26 mouse cellular contexts compared by ENCODE assay signal in the genomic region with DNA sequence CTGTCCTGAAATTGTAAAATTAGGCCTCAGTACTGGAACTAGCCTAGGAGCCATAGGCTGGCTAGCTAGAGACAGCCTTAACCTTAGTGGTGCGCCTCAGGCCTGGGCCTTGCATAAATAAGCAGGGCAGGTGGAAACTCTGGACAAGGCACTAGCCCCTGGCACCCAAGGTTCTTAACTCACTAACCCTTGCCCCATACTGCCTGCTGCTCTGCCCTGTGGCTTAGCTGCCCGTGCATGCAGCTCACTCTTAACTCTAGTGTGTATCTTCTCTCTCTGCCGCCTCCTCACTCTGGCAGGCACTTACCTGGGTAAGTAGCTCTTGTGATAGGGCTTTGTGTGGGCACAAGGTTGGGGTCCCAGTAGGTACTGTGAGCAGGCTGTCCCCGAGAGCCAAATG. TPM values are rescaled to one million over a fixed set of nuclear protein-coding genes. Genes with fewer than 3 reads are reported as not detected.
DNase-seq lines count a peak whose midpoint lies in the region; ATAC-seq and TF ChIP-seq lines count a peak whose summit lies in the region.
"Had no signal": no experiment of that assay in that cellular context is flagged by ENCODE, and none has a peak within 500 bp of the region (broad histone marks: within the 10 kb centered on the region; RNA-seq: fewer than 3 reads in every experiment).

No protein-coding gene starts in this region.

- no peaks in the 10 kb centered on the region for H3K27me3 ChIP-seq in heart, embryonic 10.5 days (ENCODE audit: insufficient read depth, poor library complexity, severe bottlenecking)
- no peaks in the 10 kb centered on the region for H3K27me3 ChIP-seq in heart, embryonic 14.5 days (ENCODE audit: control insufficient read depth, insufficient read depth, low read length)
- H3K27me3 ChIP-seq in heart, postnatal 0 days (ENCODE audit: control insufficient read depth, insufficient read depth, low read length), result no peaks in the 10 kb centered on the region
- H3K27me3 ChIP-seq in stomach, embryonic 16.5 days (ENCODE audit: control insufficient read depth, insufficient read depth, low read length), result no peaks in the 10 kb centered on the region
- no peaks in the 10 kb centered on the region for H3K27me3 ChIP-seq in stomach, postnatal 0 days (ENCODE audit: control insufficient read depth, insufficient read depth, low read length)
- H3K27me3 ChIP-seq: embryonic facial prominence, embryonic 15.5 days; hindbrain, embryonic 12.5 days; hindbrain, embryonic 15.5 days had no signal

- no peak for DNase-seq in heart, embryonic 10.5 days (ENCODE audit: low spot score)
- DNase-seq in heart, adult 8-10 months (ENCODE audit: low spot score), result no peak
- DNase-seq in heart, postnatal 25 days (ENCODE audit: low spot score), result no peak
- no peak for DNase-seq in heart, postnatal 0 days (ENCODE audit: low spot score)
- DNase-seq in heart, postnatal 10 days, result no peak
- DNase-seq in stomach, postnatal 0 days (ENCODE audit: low spot score), result no peak
- DNase-seq: adrenal gland, adult 2 months; adrenal gland, postnatal 14 days; cerebellum, adult 11 months; cerebellum, adult 2 months; cerebellum, adult 9-11 months; cerebellum, postnatal 25 days; forebrain, postnatal 0 days; gastrocnemius, adult 2 months; gastrocnemius, postnatal 14 days; kidney, adult 2 months had no signal

- peaks cover 85% of the 10 kb centered on the region for H3K36me3 ChIP-seq in heart, embryonic 10.5 days
- peaks cover 82% of the 10 kb centered on the region for H3K36me3 ChIP-seq in heart, embryonic 14.5 days (ENCODE audit: control insufficient read depth, insufficient read depth, low read length)
- peaks cover 66% of the 10 kb centered on the region for H3K36me3 ChIP-seq in heart, postnatal 0 days (replicated peaks; ENCODE audit: control insufficient read depth, insufficient read depth, low read length)
- H3K36me3 ChIP-seq in stomach, embryonic 16.5 days (ENCODE audit: control insufficient read depth, insufficient read depth, low read length), result peaks cover 48% of the 10 kb centered on the region
- H3K36me3 ChIP-seq in stomach, postnatal 0 days (ENCODE audit: control insufficient read depth, insufficient read depth, low read length), result peaks cover 45% of the 10 kb centered on the region

- peak overlapping the region; percentile 85; the same call in 1 of the 2 replicates for H3K27ac ChIP-seq in heart, embryonic 10.5 days
- H3K27ac ChIP-seq in heart, embryonic 14.5 days (replicated peaks in 1 of 2; ENCODE audit: control insufficient read depth in 1 of 2, insufficient read depth in 1 of 2, low read depth in 2 of 2, low read length in 2 of 2), result peak overlapping the region in 1 of 2 experiments; percentile 97; a peak in 2 of 4 replicates
- H3K27ac ChIP-seq in heart, postnatal 0 days (ENCODE audit: low read depth), result 0 out of 2 replicates have a peak overlapping the region, but pooled peaks have one; percentile 12
- H3K27ac ChIP-seq in stomach, embryonic 16.5 days (ENCODE audit: low read length), result 0 out of 2 replicates have a peak overlapping the region, but pooled peaks have one; percentile 2
- H3K27ac ChIP-seq in stomach, postnatal 0 days (replicated peaks), result no peak overlapping the region
- H3K27ac ChIP-seq: embryonic facial prominence, embryonic 12.5 days; embryonic facial prominence, embryonic 15.5 days; hindbrain, embryonic 12.5 days; hindbrain, embryonic 15.5 days had no signal

- H3K9me3 ChIP-seq in heart, embryonic 10.5 days, result no peaks in the 10 kb centered on the region
- H3K9me3 ChIP-seq in heart, embryonic 14.5 days (ENCODE audit: control insufficient read depth, low read length), result no peaks in the 10 kb centered on the region
- H3K9me3 ChIP-seq in heart, postnatal 0 days (replicated peaks; ENCODE audit: control insufficient read depth, low read length), result no peaks in the 10 kb centered on the region
- no peaks in the 10 kb centered on the region for H3K9me3 ChIP-seq in stomach, embryonic 16.5 days (replicated peaks; ENCODE audit: control insufficient read depth, low read length)
- H3K9me3 ChIP-seq in stomach, postnatal 0 days (ENCODE audit: control insufficient read depth, low read length), result no peaks in the 10 kb centered on the region
- H3K9me3 ChIP-seq: embryonic facial prominence, embryonic 12.5 days; embryonic facial prominence, embryonic 15.5 days; hindbrain, embryonic 12.5 days; hindbrain, embryonic 15.5 days had no signal

- ATAC-seq in heart, embryonic 14.5 days (ENCODE audit: insufficient number of reproducible peaks, insufficient read depth, low FRiP score, low read depth), result no peak
- ATAC-seq in heart, postnatal 0 days (ENCODE audit: insufficient read depth, low read depth), result no peak
- no peak for ATAC-seq in stomach, embryonic 16.5 days (ENCODE audit: insufficient read depth, low FRiP score)
- no peak for ATAC-seq in stomach, postnatal 0 days (ENCODE audit: low FRiP score, low TSS enrichment)
- ATAC-seq: CD4-positive, CD25-positive, alpha-beta regulatory T cell, adult 4 months; forebrain, embryonic 14.5 days; forebrain, postnatal 0 days; intestine, postnatal 0 days had no signal

- no peak for TF ChIP-seq CTCF in heart, postnatal 0 days (IDR thresholded peaks at IDR 0.05; ENCODE audit: low read depth)
- no peak for TF ChIP-seq CTCF in stomach, postnatal 0 days (IDR thresholded peaks at IDR 0.05; ENCODE audit: low read depth)

- H3K9ac ChIP-seq in heart, embryonic 14.5 days (ENCODE audit: low read length), result peak overlapping the region; percentile 47; the same call in 1 of the 2 replicates
- 0 out of 2 replicates have a peak overlapping the region, but pooled peaks have one; percentile 34 for H3K9ac ChIP-seq in heart, postnatal 0 days (replicated peaks; ENCODE audit: low read depth, low read length)
- H3K9ac ChIP-seq in stomach, embryonic 16.5 days (ENCODE audit: low read length), result 0 out of 2 replicates have a peak overlapping the region, but pooled peaks have one; percentile 2
- H3K9ac ChIP-seq in stomach, postnatal 0 days (ENCODE audit: low read length), result no peak overlapping the region
- H3K9ac ChIP-seq: embryonic facial prominence, embryonic 12.5 days; embryonic facial prominence, embryonic 15.5 days; forebrain, postnatal 0 days; hindbrain, embryonic 12.5 days; hindbrain, embryonic 15.5 days had no signal

- H3K4me2 ChIP-seq in heart, embryonic 14.5 days (ENCODE audit: low read length), result no peak overlapping the region
- H3K4me2 ChIP-seq in heart, postnatal 0 days (ENCODE audit: low read depth, low read length), result no peak overlapping the region
- no peak overlapping the region for H3K4me2 ChIP-seq in stomach, embryonic 16.5 days (ENCODE audit: low read depth, low read length)
- H3K4me2 ChIP-seq in stomach, postnatal 0 days (replicated peaks; ENCODE audit: low read depth), result no peak overlapping the region
- H3K4me2 ChIP-seq: embryonic facial prominence, embryonic 12.5 days; embryonic facial prominence, embryonic 15.5 days; hindbrain, embryonic 12.5 days; hindbrain, embryonic 15.5 days had no signal

- H3K4me3 ChIP-seq in heart, embryonic 10.5 days, result no peak overlapping the region
- H3K4me3 ChIP-seq in heart, embryonic 14.5 days (ENCODE audit: control insufficient read depth in 1 of 2, insufficient read depth in 1 of 2, low read depth in 1 of 2, low read length in 2 of 2), result no peak overlapping the region
- no peak overlapping the region for H3K4me3 ChIP-seq in heart, postnatal 0 days (ENCODE audit: low read depth, low read length)
- H3K4me3 ChIP-seq in stomach, embryonic 16.5 days (replicated peaks; ENCODE audit: low read length), result no peak overlapping the region
- H3K4me3 ChIP-seq in stomach, postnatal 0 days (ENCODE audit: low read depth, low read length), result no peak overlapping the region
- H3K4me3 ChIP-seq: embryonic facial prominence, embryonic 12.5 days; embryonic facial prominence, embryonic 15.5 days; gastrocnemius, adult 2 months; hindbrain, embryonic 12.5 days; hindbrain, embryonic 15.5 days had no signal

- WGBS in heart, embryonic 10.5 days, result 79% methylated on average over 4 of the region's 4 CpGs
- WGBS in heart, embryonic 14.5 days, result 60% methylated on average over 4 of the region's 4 CpGs
- WGBS in heart, postnatal 0 days, result 61% methylated on average over 4 of the region's 4 CpGs
- 89% methylated on average over 4 of the region's 4 CpGs for WGBS in stomach, embryonic 16.5 days
- WGBS in stomach, postnatal 0 days, result 84% methylated on average over 4 of the region's 4 CpGs

- intact Hi-C loops in heart, postnatal 25 days (cut with DNase I), result no loop called here
- intact Hi-C loops in heart, postnatal 10 days (cut with DNase I), result no loop called here

- no peak for TF ChIP-seq EP300 in heart, postnatal 0 days (IDR thresholded peaks at IDR 0.05; ENCODE audit: low read depth)
- no peak for TF ChIP-seq EP300 in stomach, postnatal 0 days (optimal IDR thresholded peaks at IDR 0.05)

- peaks cover 77% of the 10 kb centered on the region for H3K4me1 ChIP-seq in heart, embryonic 10.5 days
- H3K4me1 ChIP-seq in heart, embryonic 14.5 days (ENCODE audit: control insufficient read depth in 2 of 2, insufficient read depth in 2 of 2, low read length in 2 of 2), result peaks cover 71 to 77% of the 10 kb centered on the region in 2 experiments
- H3K4me1 ChIP-seq in heart, postnatal 0 days (ENCODE audit: control insufficient read depth, insufficient read depth), result peaks cover 56% of the 10 kb centered on the region
- H3K4me1 ChIP-seq in stomach, embryonic 16.5 days (ENCODE audit: control insufficient read depth, insufficient read depth, low read length), result peaks cover 20% of the 10 kb centered on the region
- H3K4me1 ChIP-seq in stomach, postnatal 0 days (replicated peaks; ENCODE audit: control insufficient read depth, insufficient read depth), result peaks cover 3% of the 10 kb centered on the region; the same call in 1 of the 2 replicates

RNA-seq across cellular contexts. Expression of gene Crip2, which starts 5.5 kb away (rescaled TPM):
- 956 and 1,505 TPM in 2 replicates for polyA plus RNA-seq in heart, embryonic 10.5 days (2016; fragmentation: Nextera tagmentation; extraction: Ambion mirVana)
- 1,000 to 10,000 TPM; 1,612 to 1,913 (median 1,690) TPM for total RNA-seq in heart, adult 8-10 months (2022)
- polyA plus RNA-seq in heart, embryonic 14.5 days (2014; fragmentation: Nextera tagmentation; extraction: Ambion mirVana), result 1,706 and 1,786 TPM in 2 replicates
- 1,000 to 10,000 TPM; 1,410 to 1,505 TPM for total RNA-seq in heart, postnatal 25 days (2021)
- total RNA-seq in heart, postnatal 0 days (2014; rRNA removed; ENCODE audit: low replicate concordance), result 1,394 and 1,556 TPM in 2 replicates
- 2,321 and 2,395 TPM in 2 replicates for polyA plus RNA-seq in heart, postnatal 0 days (2015; fragmentation: Nextera tagmentation; extraction: Ambion mirVana)
- total RNA-seq in heart, postnatal 10 days (2021), result 1,000 to 10,000 TPM; 1,259 to 1,405 TPM
- polyA plus RNA-seq in stomach, embryonic 16.5 days (2015; fragmentation: Nextera tagmentation; extraction: Ambion mirVana), result 140 and 142 TPM in 2 replicates
- 106 and 112 TPM in 2 replicates for polyA plus RNA-seq in stomach, postnatal 0 days (2015; fragmentation: Nextera tagmentation; extraction: Ambion mirVana)

RNA-seq across cellular contexts. Expression of gene Crip1, which starts 11.6 kb away (rescaled TPM):
- 511 and 613 TPM in 2 replicates for polyA plus RNA-seq in heart, embryonic 10.5 days (2016; fragmentation: Nextera tagmentation; extraction: Ambion mirVana)
- total RNA-seq in heart, adult 8-10 months (2022), result 100 to 1,000 TPM; 154 to 215 (median 169) TPM
- polyA plus RNA-seq in heart, embryonic 14.5 days (2014; fragmentation: Nextera tagmentation; extraction: Ambion mirVana), result 586 and 589 TPM in 2 replicates
- 100 to 1,000 TPM; 178 to 211 TPM for total RNA-seq in heart, postnatal 25 days (2021)
- 286 and 487 TPM in 2 replicates for total RNA-seq in heart, postnatal 0 days (2014; rRNA removed; ENCODE audit: low replicate concordance)
- polyA plus RNA-seq in heart, postnatal 0 days (2015; fragmentation: Nextera tagmentation; extraction: Ambion mirVana), result 831 and 871 TPM in 2 replicates
- total RNA-seq in heart, postnatal 10 days (2021), result 100 to 1,000 TPM; 260 to 267 TPM
- 350 and 360 TPM in 2 replicates for polyA plus RNA-seq in stomach, embryonic 16.5 days (2015; fragmentation: Nextera tagmentation; extraction: Ambion mirVana)
- 585 and 865 TPM in 2 replicates for polyA plus RNA-seq in stomach, postnatal 0 days (2015; fragmentation: Nextera tagmentation; extraction: Ambion mirVana)

RNA-seq across cellular contexts. Expression of gene Tedc1, which starts 21.7 kb away (rescaled TPM):
- polyA plus RNA-seq in heart, embryonic 10.5 days (2016; fragmentation: Nextera tagmentation; extraction: Ambion mirVana), result 32.7 and 33.5 TPM in 2 replicates
- total RNA-seq in heart, adult 8-10 months (2022), result under 1 TPM; 0.12 to 0.49 (median 0.33) TPM
- polyA plus RNA-seq in heart, embryonic 14.5 days (2014; fragmentation: Nextera tagmentation; extraction: Ambion mirVana), result 13.3 and 17.5 TPM in 2 replicates
- under 1 TPM; 0.61 to 0.83 TPM for total RNA-seq in heart, postnatal 25 days (2021)
- 6.7 and 16.5 TPM in 2 replicates for total RNA-seq in heart, postnatal 0 days (2014; rRNA removed; ENCODE audit: low replicate concordance)
- 4.5 and 4.9 TPM in 2 replicates for polyA plus RNA-seq in heart, postnatal 0 days (2015; fragmentation: Nextera tagmentation; extraction: Ambion mirVana)
- 1 to 10 TPM; 2.5 to 2.8 TPM for total RNA-seq in heart, postnatal 10 days (2021)
- polyA plus RNA-seq in stomach, embryonic 16.5 days (2015; fragmentation: Nextera tagmentation; extraction: Ambion mirVana), result 24.0 and 24.3 TPM in 2 replicates
- polyA plus RNA-seq in stomach, postnatal 0 days (2015; fragmentation: Nextera tagmentation; extraction: Ambion mirVana), result 5.7 and 6.0 TPM in 2 replicates
- total RNA-seq: gastrocnemius, adult 2 months had no signal

RNA-seq across cellular contexts. Expression of gene Mta1, which starts 36.4 kb away (rescaled TPM):
- 12.0 and 17.5 TPM in 2 replicates for polyA plus RNA-seq in heart, embryonic 10.5 days (2016; fragmentation: Nextera tagmentation; extraction: Ambion mirVana)
- 10 to 100 TPM; 45.0 to 47.2 (median 46.1) TPM for total RNA-seq in heart, adult 8-10 months (2022)
- 14.6 and 15.5 TPM in 2 replicates for polyA plus RNA-seq in heart, embryonic 14.5 days (2014; fragmentation: Nextera tagmentation; extraction: Ambion mirVana)
- total RNA-seq in heart, postnatal 25 days (2021), result 10 to 100 TPM; 48.4 to 49.3 TPM
- total RNA-seq in heart, postnatal 0 days (2014; rRNA removed; ENCODE audit: low replicate concordance), result 26.3 and 32.0 TPM in 2 replicates
- polyA plus RNA-seq in heart, postnatal 0 days (2015; fragmentation: Nextera tagmentation; extraction: Ambion mirVana), result 10.9 and 11.8 TPM in 2 replicates
- total RNA-seq in heart, postnatal 10 days (2021), result 10 to 100 TPM; 50.1 TPM
- 8.9 and 10.8 TPM in 2 replicates for polyA plus RNA-seq in stomach, embryonic 16.5 days (2015; fragmentation: Nextera tagmentation; extraction: Ambion mirVana)
- polyA plus RNA-seq in stomach, postnatal 0 days (2015; fragmentation: Nextera tagmentation; extraction: Ambion mirVana), result 4.9 and 5.3 TPM in 2 replicates

RNA-seq across cellular contexts. Expression of gene Tmem121, which starts 51.2 kb away (rescaled TPM):
- polyA plus RNA-seq in heart, embryonic 10.5 days (2016; fragmentation: Nextera tagmentation; extraction: Ambion mirVana), result 2.6 and 6.1 TPM in 2 replicates
- under 1 TPM in 2 of 4 experiments, not detected in 2; 0.16 to 0.22 TPM for total RNA-seq in heart, adult 8-10 months (2022)
- 1.1 and 1.2 TPM in 2 replicates for polyA plus RNA-seq in heart, embryonic 14.5 days (2014; fragmentation: Nextera tagmentation; extraction: Ambion mirVana)
- under 1 TPM in 1 of 2 experiments, not detected in 1; 0.17 TPM for total RNA-seq in heart, postnatal 25 days (2021)
- 0.97 and 4.8 TPM in 2 replicates for total RNA-seq in heart, postnatal 0 days (2014; rRNA removed; ENCODE audit: low replicate concordance)
- polyA plus RNA-seq in heart, postnatal 0 days (2015; fragmentation: Nextera tagmentation; extraction: Ambion mirVana), result 1.2 TPM in 2 replicates
- total RNA-seq in heart, postnatal 10 days (2021), result under 1 TPM; 0.43 to 0.97 TPM
- 4.6 and 6.5 TPM in 2 replicates for polyA plus RNA-seq in stomach, embryonic 16.5 days (2015; fragmentation: Nextera tagmentation; extraction: Ambion mirVana)
- polyA plus RNA-seq in stomach, postnatal 0 days (2015; fragmentation: Nextera tagmentation; extraction: Ambion mirVana), result 4.2 and 4.6 TPM in 2 replicates
- total RNA-seq: common myeloid progenitor, adult 5-6 weeks; gastrocnemius, adult 2 months had no signal
- polyA plus RNA-seq: CD4-positive, CD25-positive, alpha-beta regulatory T cell, adult 4 months had no signal
